Mouse (Mus musculus): ENCODE data around the gene Pex7.

GRCm38 (mm10) chr10:19852776-19853175 is 54.7 kb downstream of the Pex7 start:
- TF ChIP-seq POLR2A (IDR thresholded peaks at IDR 0.05; ENCODE audit: borderline replicate concordance, low read depth, low read length): no peak
- no peak for TF ChIP-seq CTCF (IDR thresholded peaks at IDR 0.05; ENCODE audit: low read depth, low read length)
